Mouse (Mus musculus) 416B (cell line): ENCODE results near the gene Muc1.

Source experiments
- DNase-seq: peaks from one replicate; pipeline ENCODE4 v3.0.0; 2011; ENCODE audit warnings: low read depth

Muc1 gene

DNA sequence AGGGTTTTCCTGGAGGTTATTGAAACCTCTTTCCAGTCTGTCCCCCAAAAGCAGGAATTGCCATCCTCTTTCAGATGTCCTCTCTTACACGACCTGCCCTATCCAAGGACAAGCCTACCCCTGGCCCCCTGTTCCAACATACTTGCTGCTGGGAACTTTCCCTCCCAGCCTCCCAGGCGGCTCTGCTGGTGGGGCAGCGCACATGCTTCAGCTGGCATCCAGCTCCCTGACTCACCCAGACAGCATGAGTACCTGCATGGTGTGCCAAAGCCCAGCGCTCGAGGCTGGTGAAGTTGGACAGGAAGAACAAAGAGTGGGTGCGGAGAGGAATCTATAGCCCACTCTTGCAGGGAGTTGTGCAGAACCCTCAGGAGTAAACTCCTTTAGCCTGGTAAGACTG, 42.0 kb downstream of the Muc1 start:
- no peak for DNase-seq

- no peak for DNase-seq
These were observed 42.9 kb downstream of the Muc1 start for GRCm38 (mm10) chr3:89271760-89272159.

- no peak for DNase-seq
These were observed 47.2 kb downstream of the Muc1 start for GRCm38 (mm10) chr3:89276061-89276460.

- DNase-seq, result no peak
These were observed 48.6 kb downstream of the Muc1 start for GRCm38 (mm10) chr3:89277281-89278021.

- no peak for DNase-seq
These were observed 49.2 kb downstream of the Muc1 start for GRCm38 (mm10) chr3:89278107-89278506.

GRCm38 (mm10) chr3:89278643-89279042, 49.8 kb downstream of the Muc1 start:
- no peak for DNase-seq

DNA sequence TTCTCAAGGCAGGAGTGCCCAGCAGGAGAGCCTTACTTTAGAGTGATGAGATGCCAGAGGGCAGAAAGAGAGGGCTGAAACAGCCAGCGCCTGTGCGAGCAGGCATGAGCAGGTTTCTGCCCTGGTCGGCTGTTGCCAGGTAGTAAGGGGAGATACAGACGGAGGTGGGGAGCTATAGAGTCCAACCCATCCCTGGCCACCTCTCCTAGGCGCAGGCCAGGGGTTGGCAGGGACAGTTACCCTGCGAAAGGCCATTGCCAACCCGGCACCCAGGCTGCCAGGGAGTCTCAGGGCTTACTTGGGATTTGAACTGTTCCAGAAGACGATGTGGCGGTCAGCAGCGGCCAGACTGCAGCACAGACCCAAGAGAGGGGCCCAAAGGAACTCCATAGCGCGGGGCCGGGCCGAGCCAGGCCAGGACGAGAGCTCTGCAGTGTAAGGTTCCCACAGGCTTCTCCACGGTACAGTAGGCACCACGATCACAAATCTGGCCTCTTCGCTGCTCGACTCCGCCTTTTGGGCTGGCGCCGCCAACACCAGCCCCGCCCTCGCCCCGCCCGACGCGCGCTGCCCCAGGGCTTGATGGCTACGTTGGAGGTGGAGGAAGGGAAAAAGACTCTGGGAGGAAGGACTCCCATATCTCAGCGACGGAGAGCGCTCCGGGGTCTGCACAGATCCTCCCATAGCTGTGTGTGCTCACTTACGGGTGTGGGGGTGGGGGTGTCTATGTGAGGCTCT, 50.5 kb downstream of the Muc1 start:
- DNase-seq, result no peak

GRCm38 (mm10) chr3:89280050-89280605, 51.3 kb downstream of the Muc1 start:
- no peak for DNase-seq

DNA sequence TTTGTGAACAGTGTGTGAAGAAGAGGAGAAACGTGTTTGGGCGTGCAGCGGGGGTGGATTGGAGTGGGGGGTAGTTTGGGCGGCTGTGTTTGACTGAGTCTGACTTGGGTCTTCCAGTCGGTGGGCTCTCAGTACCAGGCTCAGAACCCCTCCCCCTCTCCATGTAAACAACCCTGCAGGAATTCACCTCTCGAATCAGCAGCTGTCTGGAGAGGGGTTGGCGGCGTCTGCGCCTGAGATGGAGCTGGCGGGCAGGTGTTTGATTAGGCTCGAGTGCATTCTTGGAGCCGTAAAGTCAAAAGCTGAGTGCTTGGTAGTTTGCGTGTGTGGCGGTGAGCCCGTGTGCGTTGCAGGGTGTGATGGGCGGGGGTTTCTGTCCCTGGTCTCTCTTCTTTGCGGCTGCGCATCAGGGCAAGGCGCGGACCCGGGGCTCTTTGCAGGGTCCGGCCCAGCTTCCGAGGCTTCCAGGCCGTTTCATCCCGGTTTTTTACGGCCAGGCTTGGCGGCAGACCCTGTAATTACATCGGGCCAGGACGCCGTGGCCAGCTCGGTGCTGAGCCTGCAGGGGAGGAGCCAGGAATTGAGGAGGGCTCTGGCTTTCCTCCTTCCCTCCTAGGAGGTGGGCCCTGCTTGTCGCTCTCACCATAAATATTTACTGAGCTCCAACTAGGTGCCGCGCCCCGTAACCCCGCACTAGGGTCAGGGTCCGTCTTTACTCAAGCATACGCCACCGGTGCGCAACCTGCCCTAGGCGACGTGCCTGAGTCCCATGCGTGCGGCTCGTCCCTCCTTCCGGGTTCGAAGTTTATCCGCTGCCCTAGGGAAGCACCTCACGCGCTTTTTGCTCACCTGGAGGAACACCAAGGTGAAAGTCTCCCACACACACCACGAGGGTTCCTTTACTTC, 52.0 kb downstream of the Muc1 start, which contains the start of gene Efna1:
Efna1 (minus strand) TSS at position 537 of the 906 bp plus-strand sequence.
- no peak for DNase-seq

GRCm38 (mm10) chr3:89281579-89282290, 52.9 kb downstream of the Muc1 start:
- DNase-seq, result peak; percentile 80

DNA sequence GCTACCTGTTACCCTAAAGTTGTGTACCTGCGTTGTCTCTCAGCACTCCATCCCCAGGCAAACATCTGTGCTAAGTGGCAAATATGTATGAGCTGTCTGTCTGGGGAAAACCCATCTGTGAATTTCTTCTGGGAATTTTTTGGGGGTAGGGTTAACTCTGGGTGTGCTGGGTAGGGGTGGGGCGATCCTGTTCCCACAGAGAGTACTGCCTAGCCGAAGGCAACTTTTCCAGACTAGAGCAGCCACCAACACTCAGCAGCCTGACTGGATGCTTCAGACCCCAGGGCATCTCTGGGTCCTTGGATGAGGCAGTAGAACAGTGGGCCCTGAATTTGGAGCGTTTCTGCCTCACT, 53.4 kb downstream of the Muc1 start:
- DNase-seq, result no peak
